Mouse (Mus musculus) kidney, adult 9 months (tissue): ENCODE data around the gene Ak5.

ENCODE experiments used
- DNase-seq: peaks from one replicate; pipeline ENCODE4 v3.0.0; 2022

Gene Ak5

DNA sequence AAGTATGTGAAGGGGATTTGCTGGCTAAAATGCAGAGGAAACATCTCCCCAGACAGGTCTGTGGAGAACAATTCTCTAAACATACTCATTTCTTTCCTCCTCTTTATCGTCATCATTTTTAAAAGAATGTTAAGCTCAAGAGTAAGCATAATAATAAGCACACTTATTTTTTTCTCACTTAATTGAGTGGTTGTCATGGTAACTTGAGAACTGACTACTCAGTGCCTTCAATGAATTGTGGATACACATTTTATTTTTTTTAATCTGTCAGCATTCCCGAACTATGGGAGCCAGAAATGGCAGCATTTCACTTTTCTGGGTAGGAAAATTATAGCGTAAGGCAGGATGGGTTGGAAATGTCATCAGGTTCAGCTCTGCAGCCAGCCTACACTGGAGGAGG, 151.6 kb downstream of the Ak5 start:
- no peak for DNase-seq

DNA sequence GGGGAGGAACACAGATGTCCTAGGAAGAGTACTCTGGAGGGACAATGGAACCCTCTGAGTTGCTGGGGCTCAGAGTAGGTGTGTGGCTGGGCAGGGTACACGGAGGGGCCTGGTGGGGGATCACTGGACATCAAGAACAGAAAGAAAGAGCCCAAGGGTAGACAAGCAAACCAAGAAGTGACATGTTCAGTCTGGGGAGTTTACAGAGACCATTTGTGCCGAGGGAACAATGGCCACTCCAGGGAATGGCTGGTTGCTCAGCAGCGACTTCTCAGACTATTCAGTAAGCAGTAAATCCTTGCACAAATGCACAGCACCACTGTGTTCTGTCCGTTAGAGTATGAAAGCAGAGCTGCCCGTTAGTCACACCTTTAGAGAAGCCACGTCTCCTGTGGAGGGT, 152.2 kb downstream of the Ak5 start:
- DNase-seq, result no peak

DNA sequence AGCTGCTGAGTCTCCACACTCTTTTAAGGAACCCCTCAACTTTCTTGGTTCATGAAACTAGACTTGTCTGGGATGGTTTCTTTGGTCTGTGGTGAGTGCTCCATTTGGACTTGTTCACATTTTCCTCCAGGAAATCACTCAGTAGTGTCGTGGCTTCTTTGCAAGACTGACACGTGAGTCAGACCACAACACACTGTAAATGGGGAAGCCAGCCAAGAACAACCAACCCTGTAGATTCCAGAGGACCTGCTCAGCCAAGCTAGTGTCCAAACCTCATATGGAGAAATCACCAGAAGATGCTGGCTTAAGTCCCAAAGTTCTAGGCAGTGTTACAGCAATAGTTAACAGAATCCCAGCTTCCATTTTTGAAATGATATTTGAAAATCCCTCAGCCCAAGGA, 155.6 kb downstream of the Ak5 start:
- DNase-seq, result peak; percentile 18

DNA sequence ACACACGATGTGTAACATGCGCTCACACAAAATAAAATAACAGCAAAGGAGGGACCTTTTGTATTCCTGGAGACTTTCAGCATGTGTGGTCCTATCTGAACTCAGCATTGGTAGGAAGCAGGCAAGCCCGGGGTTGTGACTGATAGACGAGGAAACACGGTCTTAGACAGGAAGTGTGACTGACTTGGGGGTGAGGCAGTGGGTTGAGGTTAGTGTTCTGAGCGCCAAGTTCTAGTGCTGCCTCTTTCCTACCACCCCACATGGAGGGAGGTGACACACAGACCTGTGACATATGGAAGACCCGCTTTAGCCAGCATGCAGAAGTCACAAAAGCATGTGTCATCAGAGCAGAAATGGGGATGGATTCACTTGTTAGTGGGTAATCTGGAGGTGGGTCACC, 158.9 kb downstream of the Ak5 start:
- DNase-seq, result no peak

DNA sequence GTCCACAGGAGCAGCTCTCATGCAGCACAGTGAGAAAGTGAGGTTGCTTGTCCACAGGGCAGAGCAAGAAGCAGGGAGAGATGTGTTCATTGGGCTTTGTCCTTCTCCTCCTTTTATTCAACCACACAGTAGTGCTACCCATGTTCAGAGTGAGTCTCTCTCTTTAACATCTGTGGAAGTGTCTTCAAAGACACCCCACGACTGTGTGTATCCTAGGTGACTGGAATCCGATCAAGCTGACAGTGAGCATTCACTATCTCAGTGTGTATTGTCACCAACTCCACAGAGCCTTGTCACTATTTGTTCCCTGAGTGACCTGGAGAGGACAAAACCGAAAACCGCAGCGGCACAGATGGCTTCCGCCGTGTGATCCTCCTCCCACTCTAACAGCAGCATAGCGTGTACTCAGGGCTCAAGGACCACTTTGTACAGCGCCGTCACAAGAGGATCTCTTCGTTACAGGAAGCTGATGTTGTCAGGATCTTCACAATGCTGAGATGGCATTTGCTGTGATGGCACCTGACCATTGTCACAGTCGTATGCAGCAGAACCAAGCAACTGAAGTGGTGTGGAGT, 159.7 kb downstream of the Ak5 start:
- DNase-seq, result no peak

DNA sequence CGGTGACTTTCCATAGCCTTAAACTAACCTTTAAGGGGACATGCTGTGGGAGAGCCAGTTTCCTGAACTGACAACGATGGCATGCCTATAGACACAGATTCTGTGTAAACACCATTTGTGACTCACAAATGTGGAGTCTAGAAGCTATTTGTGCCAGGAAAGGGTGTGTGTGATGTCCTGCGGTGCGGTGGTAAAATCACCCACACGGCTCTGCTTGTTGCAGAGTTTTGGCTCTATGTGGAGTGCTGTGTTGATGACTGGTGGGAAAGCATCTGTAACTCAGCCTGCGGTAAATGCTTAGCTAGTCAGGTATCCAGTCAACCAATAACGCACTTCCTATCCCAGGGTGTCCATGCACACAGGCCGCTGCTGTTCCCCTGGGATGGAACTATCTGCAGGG, 160.3 kb downstream of the Ak5 start:
- no peak for DNase-seq

DNA sequence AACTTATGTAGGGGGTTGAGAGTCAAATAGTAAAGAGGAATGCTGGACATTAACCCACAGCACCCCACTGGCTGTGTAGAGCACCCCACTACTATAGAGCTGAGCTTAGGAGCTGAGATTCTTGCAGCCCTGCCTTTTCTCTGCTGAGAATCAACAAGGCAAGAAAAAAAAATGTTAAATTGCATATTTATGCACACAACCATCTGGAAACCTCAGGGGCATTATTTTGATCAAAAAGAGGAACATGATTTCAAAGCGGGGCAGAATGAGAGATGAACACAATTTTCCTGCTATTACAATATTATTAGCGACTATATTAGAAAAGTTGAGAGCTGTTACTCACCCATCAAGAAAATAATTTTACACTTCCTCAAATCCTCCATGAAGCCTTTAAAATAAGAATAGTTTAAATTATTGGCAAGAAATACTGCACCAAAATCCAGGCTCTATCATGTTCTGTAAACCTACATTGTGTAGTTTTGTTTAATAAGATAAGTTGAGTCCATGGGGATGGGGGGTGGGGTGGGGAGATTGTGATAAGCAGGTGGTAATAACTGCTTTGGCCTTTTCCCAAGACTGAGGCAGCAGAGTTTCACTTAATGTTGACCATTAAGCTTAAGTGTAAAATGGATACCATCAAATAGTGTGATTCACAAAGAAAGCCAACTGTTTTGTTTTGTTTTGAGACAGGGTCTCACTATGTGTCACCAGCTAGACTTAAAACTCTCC, 169.0 kb downstream of the Ak5 start:
- no peak for DNase-seq

DNA sequence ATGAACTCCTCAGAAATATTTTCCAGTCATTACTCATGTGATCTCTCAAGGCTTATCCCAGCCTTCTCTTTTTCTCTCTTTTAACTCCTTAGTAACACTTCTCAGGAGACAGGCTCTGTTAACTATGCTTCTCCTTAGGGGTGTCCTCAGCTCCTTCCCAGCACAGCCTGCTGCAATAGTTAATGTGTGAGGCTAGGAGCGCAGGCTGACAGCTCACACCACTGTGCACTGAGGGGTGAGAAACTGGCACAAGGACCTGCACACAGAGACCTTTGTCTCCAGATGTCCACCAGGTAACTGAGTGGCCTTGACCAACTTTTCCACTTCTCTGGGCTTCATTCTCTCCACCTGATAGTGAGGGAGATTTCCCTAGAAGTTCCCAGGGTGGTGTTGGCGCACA, 170.3 kb downstream of the Ak5 start:
- no peak for DNase-seq

DNA sequence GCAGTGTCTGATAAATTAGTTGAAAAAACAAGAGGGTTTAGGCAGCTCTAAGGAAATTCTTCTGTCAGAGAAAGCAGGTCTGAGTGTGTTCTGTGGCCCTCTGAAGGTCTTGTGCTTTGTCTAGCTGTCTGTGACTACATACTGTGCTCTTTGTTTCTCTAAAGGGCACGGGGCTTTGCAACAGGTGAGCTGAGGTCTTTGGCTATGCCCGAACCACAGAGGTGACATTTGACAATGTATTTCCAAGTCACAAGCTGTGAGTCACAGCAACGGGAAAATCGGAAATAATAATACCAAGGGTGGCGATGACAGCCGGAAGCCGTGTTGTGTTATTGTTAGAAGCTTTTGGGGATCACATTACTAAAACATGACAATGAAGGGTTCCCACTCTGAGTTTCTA, 171.1 kb downstream of the Ak5 start:
- no peak for DNase-seq

DNA sequence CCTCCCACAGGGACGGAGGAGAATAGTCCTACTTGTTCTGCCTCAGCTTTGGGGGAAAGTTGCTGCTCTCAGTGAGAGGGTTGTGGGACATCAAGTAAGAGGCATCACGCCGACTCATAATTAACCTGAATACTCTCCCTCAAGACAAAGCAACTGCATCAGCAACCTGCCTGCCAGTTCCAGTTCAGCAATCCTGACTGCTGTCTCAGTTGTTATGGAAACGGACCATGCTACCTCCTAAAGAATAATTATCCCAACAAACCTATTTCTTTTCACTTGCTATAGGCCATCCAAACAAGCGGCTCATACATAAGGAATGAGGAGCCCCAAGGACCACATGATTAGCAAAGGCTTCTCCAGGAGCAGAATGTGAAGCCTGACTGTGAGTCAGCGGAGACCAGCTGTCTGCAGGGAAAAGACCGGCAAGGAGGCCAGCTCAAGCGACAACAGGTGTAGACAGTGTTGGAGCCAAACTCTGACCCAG, 172.7 kb downstream of the Ak5 start:
- DNase-seq, result no peak

DNA sequence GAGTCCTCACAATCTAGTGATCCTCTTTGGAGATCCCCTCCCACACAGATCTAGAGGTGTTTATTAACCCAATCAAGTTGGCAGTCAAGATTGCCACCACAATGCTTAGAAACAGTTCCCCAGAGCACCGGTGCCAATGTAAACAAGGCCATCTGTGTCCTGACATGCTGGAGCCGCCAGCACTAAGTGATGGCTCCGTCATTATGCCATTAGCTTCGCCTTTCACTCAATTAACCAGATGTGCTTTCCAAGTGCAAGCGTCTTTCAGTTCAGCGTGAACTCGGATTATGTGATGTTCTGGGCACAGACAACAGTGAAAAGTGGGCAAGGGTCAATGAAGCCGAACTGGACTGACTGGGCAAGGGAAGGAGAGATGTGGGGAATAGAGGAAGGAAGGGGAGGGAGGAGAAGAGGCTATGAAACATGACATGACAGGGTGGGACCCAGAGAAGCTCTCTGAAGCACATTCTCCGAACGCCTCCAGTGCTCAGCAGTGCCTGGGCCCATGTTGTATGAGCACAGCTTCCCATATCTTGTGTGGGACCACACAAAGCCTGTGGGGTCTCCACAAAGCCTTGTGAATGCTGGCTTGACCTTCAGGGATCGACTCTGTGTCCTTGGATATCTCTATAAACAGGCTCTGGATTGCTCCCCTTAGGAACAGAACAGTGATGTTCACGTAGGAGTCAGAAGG, 173.3 kb downstream of the Ak5 start:
- no peak for DNase-seq

DNA sequence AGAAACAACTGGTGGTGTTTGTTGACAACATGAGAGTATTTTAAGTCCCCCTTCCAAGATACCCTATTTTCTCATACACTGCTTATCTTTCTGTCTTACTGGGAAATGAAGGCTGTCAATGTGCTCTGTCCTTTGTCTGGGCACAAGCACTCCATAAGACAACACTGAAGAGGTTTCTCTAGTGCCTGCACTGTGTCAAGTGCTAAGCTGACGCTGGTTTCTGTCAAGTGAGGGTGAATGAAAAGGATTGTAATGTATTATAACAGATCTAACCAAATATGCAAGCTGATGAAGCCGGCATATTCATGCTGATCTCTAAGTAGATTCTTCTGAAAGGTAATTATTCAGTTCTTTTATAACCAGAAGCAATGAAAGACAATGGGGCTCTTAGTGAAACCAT, 174.3 kb downstream of the Ak5 start:
- DNase-seq, result no peak

DNA sequence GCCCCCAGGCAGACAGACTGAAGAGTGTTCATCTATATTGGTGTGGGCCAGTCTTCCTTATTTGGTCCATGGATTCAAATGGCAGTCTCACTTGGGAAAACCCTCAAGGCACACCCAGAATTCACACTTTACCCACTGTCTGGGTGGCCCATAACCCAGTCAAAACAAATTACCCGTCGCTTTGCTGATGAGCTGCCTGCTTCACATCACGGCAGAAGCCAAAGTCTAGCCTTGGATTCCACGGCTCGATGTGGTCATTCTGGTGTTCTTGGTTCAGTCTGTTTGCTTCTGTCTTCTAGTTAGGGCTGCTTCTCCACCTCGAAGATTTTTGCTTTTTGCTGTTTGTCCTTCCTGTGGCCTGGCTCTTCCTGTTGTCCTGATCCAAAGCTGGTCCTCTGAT, 175.9 kb downstream of the Ak5 start:
- DNase-seq, result no peak

DNA sequence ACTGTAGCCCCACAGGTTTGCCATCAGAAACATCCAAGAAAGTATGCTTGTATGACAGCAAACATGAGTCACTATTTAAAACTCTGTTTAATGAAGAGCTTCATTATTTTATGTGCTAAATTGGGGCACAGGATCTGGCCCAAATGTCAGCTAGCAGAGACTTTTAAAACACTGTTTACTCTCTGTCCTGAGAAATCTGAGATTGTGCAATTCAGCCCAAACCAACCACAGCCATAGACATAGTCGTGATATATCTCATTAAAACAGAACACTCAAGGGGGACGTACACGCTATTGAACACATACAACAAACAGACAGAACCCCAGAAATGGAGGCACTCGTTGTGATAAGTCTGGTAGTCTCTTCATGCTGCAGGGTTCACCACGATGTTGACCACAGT, 177.7 kb downstream of the Ak5 start:
- no peak for DNase-seq

DNA sequence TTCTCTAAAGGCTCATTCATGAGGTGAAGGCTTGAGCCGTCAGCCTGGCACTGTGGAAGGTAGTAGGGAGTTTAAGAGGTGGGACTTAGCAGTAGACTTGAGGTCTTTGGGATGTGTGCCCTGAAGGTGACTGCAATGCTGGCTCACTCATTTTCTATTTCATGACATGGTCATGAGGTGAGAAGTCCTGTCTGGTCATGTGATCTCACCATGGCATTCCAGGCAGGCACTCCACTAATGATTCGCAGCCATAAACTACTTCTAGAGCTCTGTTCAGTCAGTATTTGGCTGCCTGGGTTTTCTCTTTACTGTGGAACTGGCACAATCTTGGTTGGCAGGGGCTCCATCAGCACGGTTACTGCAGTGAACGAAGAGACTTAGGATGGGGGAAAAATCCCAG, 179.2 kb downstream of the Ak5 start:
- no peak for DNase-seq

DNA sequence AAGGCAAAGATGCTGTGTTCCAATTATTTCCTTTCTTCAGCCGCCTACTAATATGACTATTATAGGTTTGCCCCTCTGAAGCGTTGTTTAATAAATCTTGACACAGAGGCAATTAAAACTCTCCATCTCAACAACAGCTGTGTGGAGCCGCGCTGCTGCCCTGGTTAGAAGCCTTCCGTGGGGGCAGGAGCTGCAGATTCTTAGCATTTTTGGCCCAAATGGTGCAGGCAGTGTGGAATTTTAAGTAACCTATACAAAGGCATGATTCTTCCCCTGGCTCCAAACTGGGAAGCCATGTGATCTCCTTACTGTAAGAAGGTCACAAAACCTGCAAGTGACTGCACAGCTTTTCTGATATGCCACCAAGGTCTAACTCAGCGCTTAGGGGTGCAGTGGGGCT, 184.0 kb downstream of the Ak5 start:
- no peak for DNase-seq

DNA sequence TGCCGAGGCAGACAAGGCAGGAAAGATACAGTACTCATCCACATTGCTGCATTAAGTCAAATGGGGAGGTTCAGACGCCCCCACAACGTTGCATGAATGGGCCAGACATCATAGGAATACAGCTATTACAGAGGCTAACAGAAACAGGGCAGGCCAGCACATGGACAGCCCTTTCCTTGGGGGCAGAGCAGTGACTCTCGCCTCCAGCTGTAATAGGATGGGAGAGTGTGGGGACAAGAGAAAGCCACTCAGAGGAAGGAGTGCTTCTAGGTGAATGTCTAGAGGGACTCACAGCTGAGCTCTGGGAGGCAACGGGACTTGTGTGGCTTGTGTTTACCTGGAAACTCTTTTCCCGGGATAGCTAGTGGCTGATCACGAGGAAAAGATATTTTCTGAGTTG, 184.4 kb downstream of the Ak5 start:
- DNase-seq, result no peak

DNA sequence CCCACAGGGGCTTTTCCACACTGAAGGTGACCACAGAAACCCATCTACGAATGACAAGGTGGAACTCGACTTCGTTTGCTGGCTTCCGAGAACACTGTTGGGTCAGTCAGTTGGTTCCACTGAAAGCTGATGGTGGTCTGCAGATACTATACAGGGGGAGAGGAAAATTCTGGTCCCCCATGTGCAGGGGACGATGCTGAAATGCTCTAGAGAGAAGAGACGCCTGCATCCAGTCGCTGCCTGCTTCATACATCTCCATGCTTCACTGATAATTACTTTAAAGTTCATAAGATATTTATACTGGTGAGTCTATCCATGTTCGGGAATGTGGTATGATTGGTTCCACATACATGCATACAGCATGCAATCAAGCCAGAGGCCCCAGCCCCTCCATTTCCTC, 186.0 kb downstream of the Ak5 start:
- no peak for DNase-seq

DNA sequence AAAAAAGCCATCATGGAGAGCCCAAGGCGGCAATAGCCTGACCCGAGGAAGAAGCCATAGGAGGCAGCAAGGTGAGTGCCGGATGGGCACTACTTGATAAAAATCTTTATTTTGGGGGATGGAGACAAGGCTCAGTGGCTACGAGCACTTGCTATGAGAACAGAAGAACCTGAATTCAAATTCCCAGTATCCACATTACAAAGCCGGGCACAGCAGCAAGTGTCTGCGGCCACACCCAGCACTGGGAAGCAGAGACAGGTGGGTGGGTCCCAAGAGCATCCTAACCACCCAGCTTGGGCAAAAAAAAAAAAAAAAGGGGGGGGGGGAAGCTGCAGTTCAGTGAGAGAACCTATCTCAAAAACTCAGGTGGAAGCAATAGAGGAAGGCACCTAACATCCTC, 187.8 kb downstream of the Ak5 start:
- DNase-seq, result no peak

DNA sequence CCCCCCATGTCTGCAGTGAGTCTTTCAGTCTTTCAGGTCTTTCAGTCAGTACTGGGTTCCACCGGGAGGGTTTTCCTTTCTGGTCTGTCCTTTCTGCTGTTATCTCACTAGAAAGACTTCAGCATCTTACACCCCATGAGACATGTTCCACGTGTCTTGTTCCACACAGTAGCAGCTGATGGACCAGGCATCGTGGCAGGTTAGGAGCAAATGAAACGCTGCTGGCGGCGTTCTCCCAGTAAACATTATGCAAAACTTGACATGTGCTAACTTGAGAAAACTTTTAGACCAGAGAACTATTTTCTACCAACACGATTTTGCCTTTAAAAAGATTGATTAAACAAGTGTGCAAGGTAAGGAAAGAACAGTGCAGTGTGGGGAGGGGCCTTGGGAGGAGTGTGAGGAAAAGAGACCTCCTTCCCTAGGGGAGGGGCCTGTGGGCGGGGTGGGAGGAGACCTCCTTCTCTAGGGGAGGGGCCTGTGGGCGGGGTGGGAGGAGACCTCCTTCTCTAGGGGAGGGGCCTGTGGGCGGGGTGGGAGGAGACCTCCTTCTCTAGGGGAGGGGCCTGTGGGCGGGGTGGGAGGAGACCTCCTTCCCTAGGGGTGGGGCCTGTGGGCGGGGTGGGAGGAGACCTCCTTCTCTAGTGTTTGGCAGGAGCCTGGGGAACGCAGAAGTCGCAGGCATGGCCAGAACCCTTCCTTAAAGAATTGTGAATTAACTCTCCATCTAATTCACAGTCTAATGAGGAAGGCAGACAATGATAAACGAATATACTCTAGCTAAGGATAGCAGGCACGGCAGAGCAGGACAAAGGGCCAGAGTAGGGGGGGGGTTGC, 189.3 kb downstream of the Ak5 start:
- DNase-seq, result peak; percentile 61

DNA sequence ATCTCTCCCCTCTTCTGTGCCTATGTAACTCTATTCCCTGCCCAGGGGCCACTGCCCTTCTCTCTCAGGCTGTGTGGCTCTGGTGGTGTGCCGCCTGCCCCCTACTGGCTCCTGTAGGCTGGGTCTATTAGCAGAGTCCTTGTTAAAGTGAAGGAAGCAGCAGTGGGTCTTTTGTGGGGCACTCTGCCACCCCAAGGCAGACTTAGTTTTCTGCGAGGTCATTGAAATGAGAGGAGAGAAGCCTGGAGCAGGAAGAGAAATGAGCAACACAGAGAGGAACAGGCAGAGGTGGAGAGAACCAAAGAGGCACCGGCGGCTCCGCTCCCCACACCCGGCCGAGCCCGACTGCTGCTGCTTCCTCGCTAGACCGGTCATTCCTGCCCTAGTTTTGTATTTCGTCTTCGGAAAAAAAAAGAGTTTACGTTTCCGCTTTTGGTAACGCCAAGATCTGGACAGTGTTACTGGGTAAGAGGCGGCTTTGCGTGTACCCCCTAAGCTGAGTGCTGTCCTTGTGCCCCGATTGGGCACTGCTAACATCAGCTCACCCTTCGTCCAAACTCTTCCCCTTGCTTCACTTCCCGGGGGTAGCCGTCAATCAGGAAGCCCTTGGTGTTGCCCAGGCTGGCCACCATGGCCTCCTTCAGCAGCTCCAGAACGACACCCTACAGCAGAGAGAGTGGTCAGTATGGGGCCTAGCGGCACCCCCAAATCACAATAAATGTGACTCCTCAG, 190.2 kb downstream of the Ak5 start:
- peak; percentile 83 for DNase-seq

DNA sequence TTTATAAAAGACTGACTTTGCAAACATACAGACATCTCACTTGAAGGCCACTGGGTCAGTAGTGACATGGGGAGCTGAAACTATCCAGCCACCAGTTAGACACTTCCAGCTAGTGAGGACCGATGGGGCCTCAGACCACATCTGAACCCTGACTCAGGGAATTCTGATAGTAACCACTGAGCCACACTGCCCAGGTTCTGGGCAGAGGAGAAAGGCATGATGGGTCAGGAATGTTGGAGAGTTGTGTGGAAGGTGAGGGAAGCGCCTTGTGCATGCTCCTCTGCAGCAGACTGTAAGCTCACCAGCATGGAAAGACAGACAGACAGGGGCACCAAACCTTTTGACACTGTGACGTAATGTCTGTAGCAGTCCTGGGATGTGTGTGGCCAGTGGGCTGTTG, 192.3 kb downstream of the Ak5 start:
- no peak for DNase-seq

DNA sequence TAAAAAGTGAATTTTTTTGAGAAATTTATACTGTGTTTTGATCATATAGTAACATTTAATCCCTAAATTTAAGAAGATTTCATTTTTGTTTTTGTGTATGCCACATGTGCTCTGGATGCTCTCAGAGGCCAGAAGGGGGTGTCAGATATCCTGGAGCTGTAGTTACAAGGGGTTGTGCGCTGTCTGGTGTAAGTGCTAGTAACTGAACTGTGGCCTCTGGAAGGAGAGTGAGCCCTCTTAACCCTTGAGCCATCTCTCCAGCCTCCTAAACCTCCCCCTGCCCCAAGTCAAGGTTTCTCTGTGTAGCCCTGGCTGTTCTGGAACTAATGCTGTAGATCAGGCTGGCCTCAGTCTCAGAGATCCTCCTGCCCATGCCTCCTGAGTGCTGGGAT, 192.9 kb downstream of the Ak5 start:
- DNase-seq, result no peak
